ENCODE assay signal across 12 mouse cellular contexts in the genomic region with DNA sequence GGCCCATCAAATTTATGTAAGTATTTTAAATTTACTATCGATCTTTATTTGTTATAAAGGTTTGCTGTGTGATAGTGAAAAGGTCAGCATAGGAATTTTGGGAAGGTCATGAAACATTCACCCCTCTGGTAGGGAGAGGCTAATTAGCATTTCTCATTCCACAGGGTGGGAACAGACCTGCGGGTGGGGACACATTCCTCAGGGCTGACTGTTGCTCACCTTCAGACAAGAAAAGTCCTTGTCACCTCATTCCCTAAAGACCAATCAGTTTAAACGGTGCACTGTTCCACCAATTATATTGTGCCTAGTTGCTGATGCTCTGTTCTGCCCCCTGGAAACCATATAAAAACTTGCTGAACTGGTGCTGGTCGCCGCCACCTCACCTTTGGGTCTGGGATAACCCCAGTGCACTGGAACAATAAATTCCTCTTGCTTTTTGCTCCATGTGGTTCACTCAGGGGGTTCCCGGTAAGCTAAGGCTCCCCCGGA. TPM values are rescaled to one million over a fixed set of nuclear protein-coding genes. Genes with fewer than 3 reads are reported as not detected.
DNase-seq lines count a peak whose midpoint lies in the region; ATAC-seq and TF ChIP-seq lines count a peak whose summit lies in the region.
"Had no signal": no experiment of that assay in that cellular context is flagged by ENCODE, and none has a peak within 500 bp of the region (broad histone marks: within the 10 kb centered on the region; RNA-seq: fewer than 3 reads in every experiment).

A gene (plus strand): TSS at position 439 of the 489 bp plus-strand sequence.

- H3K36me3 ChIP-seq in hindbrain, embryonic 12.5 days: no peaks in the 10 kb centered on the region
- no peaks in the 10 kb centered on the region for H3K36me3 ChIP-seq in hindbrain, embryonic 14.5 days (replicated peaks; ENCODE audit: control insufficient read depth, insufficient read depth)
- no peaks in the 10 kb centered on the region for H3K36me3 ChIP-seq in ES-E14 (ENCODE audit: control insufficient read depth, insufficient read depth, low read length, poor library complexity, severe bottlenecking)
- H3K36me3 ChIP-seq: hindbrain, embryonic 13.5 days had no signal

- no peak within 1 kb of the TSS for H3K4me2 ChIP-seq in hindbrain, embryonic 12.5 days (replicated peaks)
- H3K4me2 ChIP-seq in hindbrain, embryonic 14.5 days (replicated peaks): no peak within 1 kb of the TSS
- H3K4me2 ChIP-seq: hindbrain, embryonic 13.5 days; lung, embryonic 14.5 days had no signal

- H3K4me1 ChIP-seq in hindbrain, embryonic 12.5 days: no peaks in the 10 kb centered on the region
- H3K4me1 ChIP-seq in hindbrain, embryonic 14.5 days (replicated peaks; ENCODE audit: control insufficient read depth, insufficient read depth, low read length): no peaks in the 10 kb centered on the region
- H3K4me1 ChIP-seq in ES-E14 (ENCODE audit: control insufficient read depth in 2 of 2, insufficient read depth in 2 of 2, low read length in 2 of 2, poor library complexity in 1 of 2): peaks cover 2 to 8% of the 10 kb centered on the region in 2 experiments; a peak in 3 of 4 replicates
- H3K4me1 ChIP-seq: hindbrain, embryonic 13.5 days had no signal

- no peak for ATAC-seq in hindbrain, embryonic 12.5 days (ENCODE audit: low FRiP score)
- no peak for ATAC-seq in hindbrain, embryonic 14.5 days (ENCODE audit: low FRiP score)

- no peak within 1 kb of the TSS for H3K9ac ChIP-seq in hindbrain, embryonic 12.5 days
- H3K9ac ChIP-seq in hindbrain, embryonic 14.5 days: no peak within 1 kb of the TSS
- H3K9ac ChIP-seq in ES-E14 (ENCODE audit: insufficient read depth, low read depth, low read length, poor library complexity, severe bottlenecking): no peak within 1 kb of the TSS
- H3K9ac ChIP-seq: hindbrain, embryonic 13.5 days; lung, embryonic 14.5 days had no signal

- H3K27me3 ChIP-seq in hindbrain, embryonic 12.5 days: no peaks in the 10 kb centered on the region
- no peaks in the 10 kb centered on the region for H3K27me3 ChIP-seq in hindbrain, embryonic 14.5 days (ENCODE audit: control insufficient read depth, insufficient read depth, low read length)
- H3K27me3 ChIP-seq: CH12.LX; hindbrain, embryonic 13.5 days had no signal

- H3K27ac ChIP-seq in hindbrain, embryonic 12.5 days: no peak within 1 kb of the TSS
- H3K27ac ChIP-seq in hindbrain, embryonic 14.5 days: no peak within 1 kb of the TSS
- H3K27ac ChIP-seq in ES-E14 (ENCODE audit: insufficient read depth, low read depth, low read length, poor library complexity, severe bottlenecking): peak within 1 kb of the TSS; percentile 94
- H3K27ac ChIP-seq: hindbrain, embryonic 13.5 days had no signal

- H3K4me3 ChIP-seq in hindbrain, embryonic 12.5 days: no peak within 1 kb of the TSS
- H3K4me3 ChIP-seq in hindbrain, embryonic 14.5 days (replicated peaks; ENCODE audit: low read length): no peak within 1 kb of the TSS
- peak within 1 kb of the TSS in 1 of 2 experiments; percentile 51; a peak in 1 of 4 replicates for H3K4me3 ChIP-seq in ES-E14 (ENCODE audit: insufficient read depth in 1 of 2, low read depth in 1 of 2, low read length in 2 of 2, poor library complexity in 1 of 2, severe bottlenecking in 1 of 2)
- H3K4me3 ChIP-seq: hindbrain, embryonic 13.5 days; myocyte had no signal

- WGBS in hindbrain, embryonic 12.5 days: 82% methylated on average over 7 of the region's 7 CpGs
- WGBS in hindbrain, embryonic 14.5 days: 84% methylated on average over 7 of the region's 7 CpGs

- no peak for DNase-seq in hindbrain, embryonic 14.5 days (ENCODE audit: low spot score)
- DNase-seq in ES-E14 (ENCODE audit: low read depth, low spot score): no peak
- DNase-seq in adrenal gland, postnatal 36 days: no peak
- DNase-seq in heart, postnatal 25 days (ENCODE audit: low spot score): no peak
- no peak for DNase-seq in retina, postnatal 1 day
- no peak for DNase-seq in cerebellum, postnatal 10 days
- no peak for DNase-seq in cerebellum, adult 11 months
- DNase-seq: lung, embryonic 14.5 days had no signal

- in situ Hi-C loops in ES-E14 (cut with MboI; ENCODE audit: low sequenced_read_pairs in 2 of 2, unreplicated experiment in 2 of 2): no loop called here

- intact Hi-C loops in heart, postnatal 25 days (cut with DNase I): no loop called here

- H3K9me3 ChIP-seq in hindbrain, embryonic 12.5 days (replicated peaks): no peaks in the 10 kb centered on the region
- H3K9me3 ChIP-seq in hindbrain, embryonic 14.5 days (ENCODE audit: control insufficient read depth, low read length): no peaks in the 10 kb centered on the region
- H3K9me3 ChIP-seq in ES-E14 (ENCODE audit: control insufficient read depth, insufficient read depth, low read depth, low read length): peaks cover 1% of the 10 kb centered on the region; the same call in 1 of the 2 replicates
- H3K9me3 ChIP-seq: hindbrain, embryonic 13.5 days had no signal

TF ChIP-seq in ES-E14, 5 proteins besides CTCF, POLR2A, EP300 and RAD21:
- no peak for TF ChIP-seq MAFK (IDR thresholded peaks at IDR 0.05; ENCODE audit: insufficient read depth, low read depth, low read length)

RNA-seq across cellular contexts. Expression of the gene that starts here (rescaled TPM):
- polyA plus RNA-seq in hindbrain, embryonic 12.5 days (2016; fragmentation: Nextera tagmentation; extraction: Ambion mirVana): 36.0 and 37.3 TPM in 2 replicates
- polyA plus RNA-seq in hindbrain, embryonic 14.5 days (2014; fragmentation: Nextera tagmentation; extraction: Ambion mirVana): 4.0 and 4.3 TPM in 2 replicates
- 37.5 and 73.3 TPM in 2 replicates for total RNA-seq in ES-E14 (2012; rRNA removed)
- 10 to 100 TPM; 21.7 to 41.1 TPM for total RNA-seq in adrenal gland, postnatal 36 days (2021)
- total RNA-seq in heart, postnatal 25 days (2021): 10 to 100 TPM; 12.1 to 14.0 TPM
- total RNA-seq: CH12.LX had no signal
- polyA plus RNA-seq: myocyte had no signal
